Mouse (Mus musculus) cerebellum, adult 11 months (tissue): ENCODE data around the gene St3gal5.
"Not testable (repeated sequence)": the region's sequence is repeated elsewhere in the genome, so short reads cannot be mapped to it uniquely, and the experiment has no call there.

ENCODE experiments used
- DNase-seq: peaks from one replicate; pipeline ENCODE4 v3.0.0; 2022

The St3gal5 gene

DNA sequence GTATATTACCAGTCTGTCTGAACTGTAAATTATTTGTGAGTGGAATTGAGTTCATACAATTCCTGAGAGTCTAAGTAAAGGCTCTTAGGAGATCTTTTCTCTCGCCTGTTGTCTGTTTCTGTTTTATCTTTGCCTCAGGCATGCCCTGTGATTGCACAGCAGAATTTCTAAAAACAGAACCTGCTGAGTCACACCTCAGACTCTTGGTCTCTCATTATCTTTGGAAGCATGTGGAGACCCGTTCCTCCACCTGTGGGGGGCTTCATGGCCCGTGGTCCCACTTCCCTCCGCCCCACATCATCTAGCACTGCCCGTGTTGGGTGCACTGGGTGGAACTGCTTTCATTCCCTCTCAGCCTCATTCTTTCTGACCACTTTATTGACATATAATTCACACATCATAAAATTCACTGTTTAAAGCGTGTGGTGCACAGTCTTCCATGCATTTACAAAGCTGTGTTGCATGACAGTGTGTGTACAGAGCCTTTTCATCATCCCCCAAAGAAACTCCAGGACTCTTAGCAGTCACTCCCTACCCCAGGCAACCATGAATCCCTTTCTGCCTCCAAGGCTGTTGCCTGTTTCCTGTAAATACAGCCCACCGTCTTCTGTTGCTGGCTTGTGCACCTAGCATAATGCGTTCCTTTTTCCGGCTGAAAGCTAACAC is 37.6 kb downstream of the St3gal5 start:
- no peak for DNase-seq

DNA sequence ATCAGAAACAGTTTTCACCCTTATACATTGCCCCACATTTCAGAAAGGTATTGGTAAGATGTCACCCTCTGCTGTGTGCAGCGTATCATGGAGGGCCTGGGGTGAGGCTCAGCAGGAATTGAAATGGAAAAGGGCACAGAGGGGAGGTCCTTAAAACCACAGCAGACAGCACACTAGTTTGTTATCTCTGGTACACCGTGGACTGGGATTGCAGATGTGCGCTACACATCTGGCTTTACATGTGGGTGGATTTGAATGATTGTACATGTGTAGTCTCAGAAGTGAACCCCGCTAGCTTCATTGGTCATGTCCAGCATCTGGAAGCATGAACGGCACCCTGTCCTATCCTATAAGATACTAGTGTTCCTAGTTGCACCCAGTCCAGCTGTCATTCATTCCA is 38.6 kb downstream of the St3gal5 start:
- no peak for DNase-seq

DNA sequence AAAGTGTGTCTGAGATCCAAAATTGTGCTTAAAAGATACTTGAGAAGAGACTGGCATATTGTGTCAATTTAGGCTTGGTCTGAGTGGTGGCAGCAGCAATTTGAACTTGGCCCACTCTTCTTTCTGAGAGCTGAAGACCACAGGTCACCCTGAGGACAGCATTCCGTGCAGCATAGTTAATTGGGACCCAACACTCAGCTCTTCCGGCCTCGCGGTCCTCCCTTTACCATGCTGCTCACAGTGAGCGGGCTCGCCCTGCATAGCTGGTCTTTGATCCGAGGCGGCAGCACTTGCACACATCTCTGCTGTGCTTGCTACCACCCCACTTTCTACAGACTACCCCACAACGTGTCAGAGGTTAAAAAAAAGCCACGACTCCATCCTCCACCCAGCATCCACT is 39.2 kb downstream of the St3gal5 start:
- no peak for DNase-seq

DNA sequence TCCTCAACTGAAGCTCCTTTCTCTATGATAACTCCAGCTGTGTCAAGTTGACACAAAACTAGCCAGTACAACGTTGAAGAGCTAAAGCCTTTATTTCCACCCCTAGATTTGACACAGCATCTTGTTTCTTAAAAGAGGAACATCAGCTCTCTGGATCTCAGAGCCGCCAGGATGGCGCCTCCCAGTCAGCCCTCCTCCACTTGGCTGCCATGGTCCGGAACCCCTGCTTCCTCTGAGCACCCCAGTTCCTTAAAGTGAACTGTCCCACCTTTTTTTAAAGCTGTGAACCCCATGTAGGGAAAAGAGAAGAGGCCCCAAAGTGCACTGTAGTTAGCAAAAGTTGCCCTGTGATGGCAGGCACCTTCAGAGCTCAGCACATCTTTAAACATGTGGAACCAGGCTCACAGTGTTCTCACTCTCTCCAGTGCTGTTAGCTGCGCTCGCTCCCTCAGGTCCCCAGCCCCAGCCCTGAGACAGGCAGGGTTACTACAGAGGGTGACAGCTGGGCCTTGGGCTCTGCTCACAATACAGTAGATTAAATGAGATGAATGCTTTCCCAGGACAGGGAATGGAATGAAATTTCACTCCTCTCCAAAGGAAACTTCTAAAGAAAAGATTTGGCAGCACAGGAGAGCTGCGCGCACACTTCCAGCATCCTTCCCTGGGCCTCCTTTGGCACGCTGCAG is 42.3 kb downstream of the St3gal5 start:
- no peak for DNase-seq

DNA sequence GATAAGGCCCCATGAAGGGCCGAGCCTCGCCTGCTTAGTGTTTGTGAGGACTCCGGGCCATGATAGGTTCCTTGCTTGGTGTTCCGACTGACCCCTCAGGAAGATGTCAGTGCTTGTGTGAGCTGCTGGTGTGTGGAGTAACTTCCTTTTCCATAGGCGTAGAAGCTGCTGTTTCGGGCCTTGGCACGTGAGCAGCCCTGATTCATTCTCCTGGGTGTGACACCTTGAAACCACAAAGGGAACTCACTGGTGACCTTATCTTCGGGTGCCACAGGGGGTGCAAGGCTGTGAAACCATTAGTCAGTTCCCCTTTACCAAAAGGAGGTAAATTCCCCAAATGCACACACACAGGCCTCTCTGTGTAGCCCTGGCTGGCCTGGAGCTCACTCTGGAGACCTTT is 43.0 kb downstream of the St3gal5 start:
- no peak for DNase-seq

DNA sequence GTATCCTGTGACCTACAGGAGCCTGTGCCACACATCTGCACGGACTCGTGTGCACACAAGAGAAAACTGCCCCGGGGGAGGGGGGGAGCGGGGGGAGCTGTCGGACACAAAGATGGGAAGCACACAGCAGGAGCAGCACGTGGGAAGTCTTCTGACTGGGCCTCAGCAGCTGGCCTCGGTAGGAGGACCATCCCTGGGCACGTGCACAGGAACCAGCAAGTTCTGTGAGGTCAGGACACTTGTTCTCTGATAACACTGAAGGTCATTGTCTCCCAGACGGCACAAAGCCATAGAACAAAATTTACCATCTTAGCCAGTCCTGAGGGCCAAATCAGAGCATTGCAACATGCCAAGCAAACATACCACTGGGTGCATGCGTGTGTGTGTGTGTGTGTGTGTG is 43.8 kb downstream of the St3gal5 start:
- no peak for DNase-seq

DNA sequence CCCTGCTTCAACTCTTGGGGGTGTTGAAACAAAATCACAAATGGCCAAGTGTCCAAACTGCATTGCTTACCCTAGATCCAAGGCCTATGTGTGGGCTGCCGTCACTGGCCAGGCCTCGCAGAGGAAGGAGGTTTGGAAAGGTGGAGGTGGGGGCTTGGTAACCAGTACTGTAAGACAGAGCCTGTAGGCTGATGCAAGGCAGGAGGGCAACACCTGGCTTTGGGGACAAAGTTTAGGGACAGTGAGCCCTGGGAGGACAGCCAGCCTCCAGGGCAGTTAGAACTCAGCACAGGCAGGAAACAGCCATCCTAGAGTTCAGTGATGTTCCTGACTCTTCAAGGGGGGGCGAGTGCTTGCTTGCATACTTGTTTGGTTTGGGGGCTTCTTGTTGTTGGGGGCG is 45.2 kb downstream of the St3gal5 start:
- no peak for DNase-seq

DNA sequence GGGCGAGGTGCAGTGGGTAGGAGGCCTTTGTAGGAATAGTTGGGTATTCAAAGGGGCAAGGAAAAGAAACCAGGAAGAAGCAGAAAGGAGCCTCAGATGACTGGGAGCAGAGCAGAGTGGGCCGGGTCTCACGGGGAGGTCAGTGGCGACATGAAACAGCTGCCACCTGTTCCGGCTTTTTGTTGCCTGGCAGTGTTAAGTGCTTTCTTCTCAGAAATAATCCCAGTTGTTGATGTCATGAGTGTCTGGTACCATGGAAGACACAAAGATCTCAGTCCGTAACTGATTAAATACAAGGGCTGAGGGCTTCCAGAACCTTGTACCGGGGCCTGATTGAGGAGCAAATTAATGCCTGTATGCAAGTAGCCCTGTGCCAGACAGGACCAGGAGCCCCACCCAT is 47.0 kb downstream of the St3gal5 start:
- DNase-seq, result no peak

DNA sequence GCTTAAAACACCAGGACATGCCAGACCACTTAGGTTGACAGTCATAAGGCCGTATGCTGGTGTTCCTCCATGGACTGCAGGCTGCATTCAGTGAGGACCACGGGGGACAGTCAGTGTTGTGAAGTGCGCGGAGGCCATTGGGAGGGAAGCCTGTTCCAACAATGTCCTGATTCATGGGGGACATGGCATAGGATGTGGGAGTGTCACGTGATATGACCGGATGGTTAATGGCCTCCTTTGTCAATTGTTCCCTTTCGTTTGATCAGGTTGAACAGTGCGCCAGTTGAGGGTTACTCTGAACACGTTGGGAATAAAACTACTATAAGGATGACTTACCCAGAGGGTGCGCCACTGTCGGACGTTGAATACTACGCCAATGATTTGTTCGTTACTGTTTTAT is 49.4 kb downstream of the St3gal5 start:
- no peak for DNase-seq

DNA sequence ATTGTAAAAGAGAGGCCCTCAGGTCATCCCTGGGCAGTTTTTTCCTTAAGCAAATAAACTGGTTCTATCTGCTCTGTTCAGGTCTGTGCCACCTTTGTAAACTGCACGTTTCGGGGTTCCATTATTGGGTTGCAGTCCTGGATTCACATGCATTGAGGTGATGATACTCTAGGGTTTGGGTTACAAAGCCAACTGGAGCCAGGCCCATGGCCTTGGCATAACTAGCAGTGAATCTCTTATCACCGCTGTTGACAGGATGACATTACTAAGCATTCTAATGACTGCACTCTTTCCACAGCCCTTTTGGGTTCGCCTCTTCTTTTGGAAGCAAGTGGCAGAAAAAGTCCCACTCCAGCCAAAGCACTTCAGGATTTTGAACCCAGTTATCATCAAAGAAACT is 51.3 kb downstream of the St3gal5 start:
- no peak for DNase-seq

DNA sequence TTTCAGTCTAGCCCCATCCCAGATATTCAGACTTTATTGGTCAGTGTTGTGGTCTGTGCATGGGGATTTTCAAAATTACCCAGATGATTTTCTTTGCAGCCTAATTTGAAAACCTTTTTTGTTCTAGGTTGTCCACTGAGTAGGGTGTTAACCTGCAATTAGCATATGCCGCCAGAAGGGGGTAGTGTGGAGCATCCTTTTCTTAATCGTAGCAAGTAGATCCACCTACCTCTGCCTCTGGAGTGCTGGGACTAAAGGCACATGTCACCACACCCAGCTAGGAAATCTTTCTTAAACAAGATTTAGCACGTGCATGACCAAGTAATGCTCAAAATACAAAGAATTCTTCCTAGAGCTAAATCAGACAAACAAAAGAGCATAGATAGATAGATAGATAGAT is 52.4 kb downstream of the St3gal5 start:
- DNase-seq, result no peak

DNA sequence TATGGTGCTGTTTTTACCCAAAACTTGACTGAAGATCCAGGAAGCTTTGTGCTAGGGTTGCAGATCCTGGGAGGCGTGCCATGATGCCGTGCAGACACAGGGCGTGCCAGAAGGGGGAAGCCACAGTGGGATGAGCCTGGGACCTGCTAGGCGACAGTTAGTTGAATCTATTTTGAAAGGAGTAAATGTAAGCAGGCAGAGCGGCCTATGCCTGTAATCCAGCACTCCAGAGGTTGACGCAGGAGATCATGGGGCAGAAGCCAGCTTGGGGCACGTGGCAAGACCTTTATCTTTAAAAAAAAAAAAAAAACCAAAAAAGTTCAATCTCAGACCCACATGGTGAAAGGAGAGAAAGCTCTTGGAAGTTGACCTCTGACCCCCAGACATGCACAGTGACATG is 55.3 kb downstream of the St3gal5 start:
- DNase-seq, result no peak

DNA sequence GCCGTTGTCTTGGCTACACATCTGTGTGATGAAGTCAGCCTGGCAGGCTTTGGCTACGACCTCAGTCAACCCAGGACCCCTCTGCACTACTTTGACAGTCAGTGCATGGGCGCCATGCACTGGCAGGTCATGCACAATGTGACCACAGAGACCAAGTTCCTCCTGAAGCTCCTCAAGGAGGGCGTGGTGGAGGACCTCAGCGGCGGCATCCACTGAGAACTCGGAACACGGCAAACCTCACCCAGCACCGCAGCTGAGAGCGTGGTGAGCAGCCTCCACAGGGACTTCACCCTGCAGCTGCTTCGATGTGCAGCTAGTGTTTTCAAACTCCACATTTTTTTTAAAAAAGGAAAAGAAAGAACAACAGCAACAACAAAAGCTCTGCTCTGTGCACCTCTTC is 56.1 kb downstream of the St3gal5 start:
- no peak for DNase-seq

DNA sequence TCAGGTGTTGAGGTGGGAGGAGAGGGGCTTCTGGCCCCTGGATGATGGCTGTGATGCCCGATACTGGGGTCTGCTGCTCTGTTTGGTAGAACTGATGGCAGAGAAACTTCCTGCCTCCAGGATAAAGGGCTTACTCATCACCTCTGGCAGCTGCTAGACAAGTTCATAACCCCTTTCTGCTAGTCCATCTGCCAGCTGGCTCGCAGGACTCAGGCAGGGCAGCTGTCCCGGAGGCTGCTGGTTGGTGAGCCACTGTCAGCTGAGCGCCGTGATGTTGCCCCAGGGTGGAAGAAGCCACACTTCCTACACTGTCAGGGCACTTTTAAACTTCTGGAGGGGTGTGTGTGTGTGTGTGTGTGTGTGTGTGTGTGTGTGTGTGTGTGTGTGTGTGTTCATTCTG is 56.6 kb downstream of the St3gal5 start:
- DNase-seq, result not testable (repeated sequence)

DNA sequence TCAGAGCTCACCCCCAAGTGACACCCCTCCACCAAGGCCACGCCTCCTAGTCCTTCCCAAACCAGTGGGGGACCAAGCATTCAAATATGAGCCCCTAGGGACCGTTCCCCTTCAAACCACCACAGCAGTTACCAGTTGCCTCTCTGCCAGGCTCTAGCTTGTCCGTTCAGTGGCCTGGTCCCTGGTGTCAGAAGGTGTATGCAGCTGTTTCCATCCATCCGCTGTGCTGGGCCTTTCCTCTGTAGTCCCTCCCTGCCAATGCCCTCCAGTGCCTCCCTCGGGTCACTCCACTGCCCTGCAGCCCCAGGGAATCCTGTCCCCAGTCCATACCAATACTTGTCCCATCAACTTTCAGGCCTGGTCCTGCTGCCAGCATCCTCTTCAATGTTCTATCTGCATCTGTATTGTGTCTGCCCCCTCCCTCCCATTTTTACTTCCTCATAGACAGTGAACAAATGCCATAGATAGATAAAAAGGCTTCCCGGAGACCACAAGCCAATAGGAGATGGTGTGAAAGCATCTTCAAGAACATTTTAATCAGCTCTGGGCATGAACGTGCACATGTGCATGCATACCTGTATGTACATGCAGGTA is 57.6 kb downstream of the St3gal5 start:
- DNase-seq, result no peak

DNA sequence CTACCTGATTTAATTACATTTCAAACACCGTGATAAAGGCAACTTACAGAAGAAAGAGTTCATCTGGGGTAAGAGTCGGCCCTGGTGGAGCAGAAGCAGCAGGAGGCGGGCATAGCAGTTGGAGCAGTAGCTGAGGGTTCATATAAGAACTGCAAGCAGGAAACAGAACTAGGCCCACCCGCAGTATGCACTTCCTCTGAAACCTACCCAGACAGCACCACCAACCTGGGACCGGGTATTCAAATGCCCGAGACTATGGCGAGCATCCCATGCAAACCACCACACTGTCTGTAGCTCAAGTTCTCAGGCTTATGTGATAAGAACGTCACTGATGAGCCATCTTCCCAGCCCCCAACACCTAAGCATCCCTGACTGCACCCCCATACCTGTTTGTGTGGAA is 58.3 kb downstream of the St3gal5 start:
- no peak for DNase-seq

DNA sequence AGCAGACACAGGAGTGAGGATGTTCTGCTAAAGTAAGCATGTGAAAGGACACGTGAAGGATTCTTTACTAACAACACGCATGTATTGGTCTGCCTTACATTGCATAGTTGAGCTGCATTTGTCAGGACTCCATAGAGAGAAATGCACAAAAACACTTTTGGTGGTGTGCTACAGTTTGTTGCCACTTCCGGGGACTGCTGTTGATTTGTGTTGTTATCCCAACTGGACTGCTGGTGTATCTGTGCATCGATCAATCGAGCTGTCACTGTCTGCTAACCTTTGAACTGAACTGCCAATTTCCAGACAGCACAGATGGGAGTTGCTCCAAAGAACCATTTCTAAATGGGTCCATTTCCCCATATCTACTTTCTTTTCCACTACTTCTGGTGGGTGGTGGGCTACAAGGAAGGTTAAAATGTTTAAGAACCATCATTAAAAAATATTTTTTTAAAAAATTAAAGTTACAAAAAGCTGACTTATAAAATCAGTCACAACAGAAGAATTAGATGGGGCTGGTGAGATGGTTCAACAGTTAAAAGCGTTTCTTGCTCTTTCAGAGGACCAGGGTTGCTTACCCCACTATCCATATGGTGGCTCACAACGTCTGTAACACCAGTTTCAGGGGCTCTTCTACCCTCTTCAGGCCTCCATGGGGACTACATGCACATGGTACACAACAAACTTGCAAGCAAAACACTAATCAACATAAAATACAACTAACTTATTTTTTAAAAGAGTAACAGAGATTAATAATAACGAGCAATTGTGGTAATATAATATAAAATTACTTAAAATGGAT is 61.8 kb downstream of the St3gal5 start:
- DNase-seq, result no peak

DNA sequence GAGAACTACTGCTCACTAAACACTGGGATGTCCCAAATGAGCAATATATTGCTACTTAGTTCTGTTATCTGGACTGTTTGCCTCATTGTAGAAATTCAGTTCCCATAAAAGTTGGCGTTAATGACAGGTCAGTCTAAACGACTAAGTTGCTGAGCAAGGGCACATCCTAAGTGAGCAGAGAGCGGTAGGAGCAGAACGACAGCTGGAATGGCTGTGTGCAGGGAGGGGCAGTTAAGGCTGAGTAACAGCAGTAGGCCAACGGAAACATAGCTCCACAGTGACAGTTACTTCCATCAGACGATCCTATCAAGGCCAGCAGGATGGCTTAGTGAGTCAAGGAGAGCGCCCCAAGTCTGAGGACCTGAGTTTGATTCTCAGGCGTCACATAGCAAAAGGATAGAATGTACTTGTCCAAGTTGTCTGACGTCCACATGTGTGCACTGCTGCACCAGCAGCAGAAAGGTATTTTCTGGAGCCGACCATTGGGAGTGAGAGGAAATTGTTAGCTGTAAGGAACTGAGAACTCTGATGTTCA is 62.5 kb downstream of the St3gal5 start:
- no peak for DNase-seq

DNA sequence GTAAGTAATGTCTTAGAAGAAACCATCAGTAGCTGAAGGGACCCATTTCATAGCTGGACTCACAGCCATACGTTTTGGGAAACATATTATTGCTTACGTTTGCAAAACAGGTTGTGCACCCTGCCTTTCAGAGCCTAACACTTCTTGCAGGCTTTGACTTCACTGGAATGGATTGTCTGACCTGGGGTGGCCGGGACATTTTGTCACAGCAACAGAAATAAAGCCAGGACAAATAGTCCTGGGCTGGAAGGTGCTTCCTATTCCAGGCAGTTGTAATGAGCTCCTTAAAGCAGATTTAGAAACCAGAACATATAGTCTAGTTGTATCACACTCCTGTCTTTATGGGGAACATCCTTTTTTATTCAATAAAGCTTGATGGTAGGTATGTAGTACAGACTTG is 63.6 kb downstream of the St3gal5 start:
- no peak for DNase-seq

DNA sequence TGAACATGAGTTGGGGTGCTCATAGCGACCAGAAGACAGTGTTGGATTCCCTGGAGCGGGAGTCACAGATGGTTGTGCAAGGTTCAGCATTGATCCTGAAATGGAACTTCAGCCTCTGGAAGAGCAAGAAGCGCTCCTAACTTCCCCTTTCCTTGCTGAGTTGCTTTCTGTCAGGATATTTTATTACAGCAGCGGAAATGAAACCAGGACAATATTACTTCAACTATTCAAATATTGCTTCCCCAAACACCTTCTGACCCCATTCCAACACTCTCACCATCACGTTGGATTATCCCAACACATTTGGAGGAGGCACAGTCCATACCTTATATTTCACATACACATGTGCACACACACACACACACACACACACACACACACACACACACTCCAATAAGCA is 64.4 kb downstream of the St3gal5 start:
- no peak for DNase-seq

DNA sequence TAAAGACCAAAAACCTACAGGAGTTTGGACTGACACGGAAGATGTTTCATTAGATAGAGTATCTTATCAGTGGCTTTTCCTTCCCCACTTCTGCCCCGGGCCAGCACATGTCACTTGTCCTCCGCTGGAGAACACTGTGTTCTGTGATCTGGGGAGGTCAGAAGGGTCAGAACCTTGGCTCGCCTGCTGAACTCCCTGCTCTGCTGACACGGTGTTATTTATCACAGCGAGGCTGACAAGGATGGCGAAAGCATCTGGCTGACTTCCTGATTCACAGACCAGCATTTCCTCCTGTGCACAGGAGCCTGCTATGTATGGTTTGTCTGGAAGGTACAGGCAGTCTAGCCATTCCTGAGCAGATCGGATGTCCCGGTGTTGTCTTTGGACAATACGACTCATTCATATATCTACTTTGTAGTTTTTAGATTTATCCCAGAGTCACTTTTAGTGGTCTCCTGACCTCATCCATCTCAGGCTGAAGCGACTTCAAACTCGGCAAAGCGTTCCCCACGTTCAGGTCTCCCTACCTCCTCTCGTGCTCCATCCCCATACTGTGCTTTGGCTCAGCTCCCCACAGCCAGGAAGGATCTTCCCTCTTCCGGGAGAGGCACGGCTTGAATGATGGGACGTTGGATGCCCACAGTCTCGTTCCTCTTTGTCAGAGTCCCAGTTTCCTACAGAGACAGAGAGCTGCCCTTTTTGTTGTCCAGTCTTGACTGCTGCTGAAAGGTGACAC is 64.9 kb downstream of the St3gal5 start:
- DNase-seq, result no peak

DNA sequence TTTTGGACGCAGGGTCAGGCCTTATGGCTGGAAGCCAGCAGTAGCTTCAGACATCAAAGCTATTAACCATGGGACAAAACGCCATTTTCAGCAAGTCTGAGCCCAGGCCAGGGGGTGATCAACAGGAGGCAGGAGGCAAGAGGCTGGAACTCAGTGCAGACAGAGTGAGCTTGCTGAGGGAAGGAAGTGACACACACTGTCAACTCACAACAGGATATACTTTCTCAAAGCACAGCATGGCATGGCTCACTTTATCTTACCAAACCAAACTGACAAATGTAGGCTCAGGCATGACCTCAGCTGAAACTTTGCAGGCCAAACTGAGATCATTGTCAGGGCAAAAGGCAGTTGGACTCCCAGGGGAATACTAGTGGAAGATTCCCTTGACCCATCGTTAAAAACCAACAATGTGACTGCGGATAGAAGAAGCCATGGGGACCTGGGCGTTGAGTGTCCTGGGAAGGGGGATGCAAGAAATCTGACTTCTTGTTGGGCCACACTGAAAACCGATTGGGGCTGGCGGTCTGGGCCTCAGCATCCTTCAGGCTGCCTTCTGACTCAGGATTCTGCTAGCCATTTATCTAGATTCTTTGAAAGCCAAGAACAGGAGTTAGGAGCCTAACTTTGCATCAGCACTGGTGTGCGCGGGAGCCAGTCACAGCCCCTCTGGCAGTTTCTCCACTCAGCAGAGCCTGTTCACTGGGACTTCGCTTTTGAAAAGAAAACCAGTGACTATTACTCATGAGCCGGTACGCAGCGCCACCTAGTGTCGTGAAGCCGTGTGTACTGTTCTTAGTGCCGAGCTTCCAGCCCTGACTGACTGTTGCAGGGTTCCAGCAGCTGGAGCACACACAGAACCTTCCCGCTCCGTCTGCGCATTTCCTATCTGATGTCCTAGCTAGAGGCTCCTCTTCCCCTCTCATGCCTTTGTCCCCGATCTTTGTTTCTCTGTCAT is 67.2 kb downstream of the St3gal5 start:
- DNase-seq, result peak; percentile 80
